Comparison of ENCODE assay signal across 11 mouse cellular contexts in the genomic region with DNA sequence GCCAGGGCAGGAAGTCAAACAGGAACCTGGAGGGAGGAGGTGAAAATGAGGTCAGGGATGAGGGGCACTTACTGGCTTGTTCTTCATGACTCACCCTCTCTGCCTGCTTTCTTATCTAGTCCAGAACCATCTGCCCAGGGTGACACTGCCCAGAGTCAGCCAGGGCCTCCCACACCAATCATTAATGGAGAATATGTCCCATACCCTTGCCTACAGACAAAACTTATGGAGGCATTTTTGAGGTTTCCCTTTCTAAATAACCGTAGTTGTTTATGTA. TPM values are rescaled to one million over a fixed set of nuclear protein-coding genes. Genes with fewer than 3 reads are reported as not detected.
A peak's percentile ranks its signal among the peaks of the same experiment; 100 is the strongest.
DNase-seq lines count a peak whose midpoint lies in the region; ATAC-seq and TF ChIP-seq lines count a peak whose summit lies in the region.
"Had no signal": no experiment of that assay in that cellular context is flagged by ENCODE, and none has a peak within 500 bp of the region (broad histone marks: within the 10 kb centered on the region; RNA-seq: fewer than 3 reads in every experiment).

No protein-coding gene starts in this region.

- H3K4me3 ChIP-seq in lung, postnatal 0 days (ENCODE audit: low read depth, low read length): no peak overlapping the region
- no peak overlapping the region for H3K4me3 ChIP-seq in intestine, embryonic 16.5 days (ENCODE audit: low read length)
- H3K4me3 ChIP-seq in stomach, postnatal 0 days (ENCODE audit: low read depth, low read length): no peak overlapping the region
- H3K4me3 ChIP-seq in midbrain, embryonic 15.5 days: no peak overlapping the region
- H3K4me3 ChIP-seq: limb, embryonic 13.5 days had no signal

- no peak overlapping the region for H3K9ac ChIP-seq in lung, postnatal 0 days (replicated peaks; ENCODE audit: low read depth)
- no peak overlapping the region for H3K9ac ChIP-seq in intestine, embryonic 16.5 days (ENCODE audit: low read depth, low read length)
- H3K9ac ChIP-seq in stomach, postnatal 0 days (ENCODE audit: low read length): no peak overlapping the region
- no peak overlapping the region for H3K9ac ChIP-seq in midbrain, embryonic 15.5 days
- H3K9ac ChIP-seq: limb, embryonic 13.5 days had no signal

- no peaks in the 10 kb centered on the region for H3K4me1 ChIP-seq in lung, postnatal 0 days (ENCODE audit: insufficient read depth, low read depth, low read length)
- H3K4me1 ChIP-seq in intestine, embryonic 16.5 days (ENCODE audit: control insufficient read depth, insufficient read depth, low read length): no peaks in the 10 kb centered on the region
- H3K4me1 ChIP-seq in stomach, postnatal 0 days (replicated peaks; ENCODE audit: control insufficient read depth, insufficient read depth): no peaks in the 10 kb centered on the region
- peaks cover 3% of the 10 kb centered on the region; the same call in 1 of the 2 replicates for H3K4me1 ChIP-seq in midbrain, embryonic 15.5 days

- TF ChIP-seq CTCF in lung, postnatal 0 days (IDR thresholded peaks at IDR 0.05): no peak
- no peak for TF ChIP-seq CTCF in stomach, postnatal 0 days (IDR thresholded peaks at IDR 0.05; ENCODE audit: low read depth)

- no peaks in the 10 kb centered on the region for H3K9me3 ChIP-seq in lung, postnatal 0 days (ENCODE audit: low read length)
- H3K9me3 ChIP-seq in intestine, embryonic 16.5 days (ENCODE audit: control insufficient read depth, low read length): no peaks in the 10 kb centered on the region
- no peaks in the 10 kb centered on the region for H3K9me3 ChIP-seq in stomach, postnatal 0 days (ENCODE audit: control insufficient read depth, low read length)
- no peaks in the 10 kb centered on the region for H3K9me3 ChIP-seq in midbrain, embryonic 15.5 days
- H3K9me3 ChIP-seq: limb, embryonic 13.5 days had no signal

- ATAC-seq in lung, postnatal 0 days: peak; percentile 85
- ATAC-seq in intestine, embryonic 16.5 days: peak; percentile 66
- ATAC-seq in stomach, postnatal 0 days (ENCODE audit: low FRiP score, low TSS enrichment): 0 out of 2 replicates have a peak, but pooled peaks have one; percentile 28
- ATAC-seq in midbrain, embryonic 15.5 days (replicated peaks): no peak

- no peaks in the 10 kb centered on the region for H3K36me3 ChIP-seq in lung, postnatal 0 days (ENCODE audit: insufficient read depth, low read length)
- H3K36me3 ChIP-seq in intestine, embryonic 16.5 days (ENCODE audit: control insufficient read depth, insufficient read depth, low read length): no peaks in the 10 kb centered on the region
- H3K36me3 ChIP-seq in stomach, postnatal 0 days (ENCODE audit: control insufficient read depth, insufficient read depth, low read length): no peaks in the 10 kb centered on the region
- H3K36me3 ChIP-seq in midbrain, embryonic 15.5 days (replicated peaks): no peaks in the 10 kb centered on the region
- H3K36me3 ChIP-seq: limb, embryonic 13.5 days had no signal

- peak; percentile 67 for DNase-seq in heart, adult 11 months
- DNase-seq in heart, postnatal 10 days: no peak
- DNase-seq in lung, postnatal 0 days (ENCODE audit: low spot score): peak; percentile 39
- DNase-seq in lung, postnatal 36 days: no peak
- no peak for DNase-seq in stomach, postnatal 0 days (ENCODE audit: low spot score)
- DNase-seq in cerebellum, postnatal 25 days: no peak
- DNase-seq: cerebellum, adult 9-11 months; gastrocnemius, postnatal 14 days had no signal

- intact Hi-C loops in heart, postnatal 10 days (cut with DNase I): loop anchor here (5.0 to 10.0 kb wide), 2 partner anchors 134 to 457 kb away; no protein-coding TSS in a partner anchor

- no peak overlapping the region for H3K4me2 ChIP-seq in lung, postnatal 0 days (replicated peaks; ENCODE audit: low read depth, low read length)
- H3K4me2 ChIP-seq in intestine, embryonic 16.5 days (ENCODE audit: low read depth, low read length): no peak overlapping the region
- H3K4me2 ChIP-seq in stomach, postnatal 0 days (replicated peaks; ENCODE audit: low read depth): no peak overlapping the region
- H3K4me2 ChIP-seq in midbrain, embryonic 15.5 days: no peak overlapping the region
- H3K4me2 ChIP-seq: limb, embryonic 13.5 days had no signal

- no peaks in the 10 kb centered on the region for H3K27me3 ChIP-seq in lung, postnatal 0 days (replicated peaks; ENCODE audit: insufficient read depth, low read length)
- no peaks in the 10 kb centered on the region for H3K27me3 ChIP-seq in intestine, embryonic 16.5 days (replicated peaks; ENCODE audit: control insufficient read depth, insufficient read depth, low read length)
- H3K27me3 ChIP-seq in stomach, postnatal 0 days (ENCODE audit: control insufficient read depth, insufficient read depth, low read length): no peaks in the 10 kb centered on the region
- no peaks in the 10 kb centered on the region for H3K27me3 ChIP-seq in midbrain, embryonic 15.5 days (replicated peaks)
- H3K27me3 ChIP-seq: limb, embryonic 13.5 days had no signal

- 57% methylated on average over 1 of the region's 1 CpGs for WGBS in lung, postnatal 0 days
- WGBS in intestine, embryonic 16.5 days: 49% methylated on average over 1 of the region's 1 CpGs
- WGBS in stomach, postnatal 0 days: 52% methylated on average over 1 of the region's 1 CpGs
- 78% methylated on average over 1 of the region's 1 CpGs for WGBS in midbrain, embryonic 15.5 days

- no peak overlapping the region for H3K27ac ChIP-seq in lung, postnatal 0 days (ENCODE audit: low read length)
- H3K27ac ChIP-seq in intestine, embryonic 16.5 days (ENCODE audit: low read length): no peak overlapping the region
- H3K27ac ChIP-seq in stomach, postnatal 0 days (replicated peaks): no peak overlapping the region
- no peak overlapping the region for H3K27ac ChIP-seq in midbrain, embryonic 15.5 days
- H3K27ac ChIP-seq: limb, embryonic 13.5 days had no signal

- TF ChIP-seq EP300 in lung, postnatal 0 days (IDR thresholded peaks at IDR 0.05): peak; percentile 45; the same call in 1 of the 2 replicates
- no peak for TF ChIP-seq EP300 in stomach, postnatal 0 days (optimal IDR thresholded peaks at IDR 0.05)

RNA-seq across cellular contexts. Expression of gene Bace2, which starts 46.0 kb away (rescaled TPM):
- 10 to 100 TPM; 25.9 to 33.4 TPM for total RNA-seq in heart, postnatal 10 days (2021)
- polyA plus RNA-seq in lung, postnatal 0 days (2015; fragmentation: Nextera tagmentation; extraction: Ambion mirVana): 13.8 and 16.2 TPM in 2 replicates
- 17.0 and 18.4 TPM in 2 replicates for polyA plus RNA-seq in intestine, embryonic 16.5 days (2015; fragmentation: Nextera tagmentation; extraction: Ambion mirVana)
- polyA plus RNA-seq in stomach, postnatal 0 days (2015; fragmentation: Nextera tagmentation; extraction: Ambion mirVana): 205 and 216 TPM in 2 replicates
- 4.2 and 5.5 TPM in 2 replicates for polyA plus RNA-seq in midbrain, embryonic 15.5 days (2015; fragmentation: Nextera tagmentation; extraction: Ambion mirVana)

Comparison
In these comparisons a context has a peak if more than half of its experiments do, and no peak if none do; other contexts are left out.
1. DNase-seq: peak in heart, adult 11 months (single experiment) and lung, postnatal 0 days (single experiment); none in heart, postnatal 10 days (0 of 2), lung, postnatal 36 days (single experiment), stomach, postnatal 0 days (single experiment) and cerebellum, postnatal 25 days (0 of 2).
2. RNA of gene Bace2, which starts 46.0 kb away (polyA plus RNA-seq): 205 to 216 TPM in stomach, postnatal 0 days; 17.0 to 18.4 TPM in intestine, embryonic 16.5 days, 13.8 to 16.2 TPM in lung, postnatal 0 days and 4.2 to 5.5 TPM in midbrain, embryonic 15.5 days; every median in the first group is over 10 times any median in the second.